Mouse (Mus musculus) thymus, postnatal 10 days (tissue): ENCODE measurements around the gene Vmn1r192.
"Not testable (repeated sequence)": the region's sequence is repeated elsewhere in the genome, so short reads cannot be mapped to it uniquely, and the experiment has no call there.

ENCODE experiments used
- DNase-seq, 2 experiments: peaks; one replicate each; pipeline ENCODE4 v3.0.0; 2021; ENCODE audit warnings: low spot score in 2 of 2

Gene Vmn1r192

DNA sequence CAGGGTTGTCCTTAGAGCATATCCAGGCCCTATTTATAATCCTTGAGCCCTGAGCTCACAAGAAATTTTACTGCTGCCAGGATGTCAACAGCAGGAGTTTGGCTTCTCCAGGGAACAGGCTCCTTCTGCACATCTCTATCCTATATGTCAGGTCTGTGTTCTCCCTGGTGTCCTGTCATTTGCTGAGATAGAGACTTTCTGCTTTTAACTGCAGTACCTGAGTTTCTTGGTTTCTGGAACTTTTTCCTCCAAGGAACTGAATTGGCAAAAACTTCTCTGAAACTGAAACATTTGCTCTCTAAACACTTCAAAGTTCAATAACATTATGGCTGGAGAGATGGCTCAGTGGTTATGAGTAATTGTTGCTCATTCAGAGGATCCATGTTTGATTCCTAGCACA, at the start of gene Vmn1r192:
TSS of gene Vmn1r192 (minus strand) at position 101 of the 400 bp plus-strand sequence.
- DNase-seq, result no peak

DNA sequence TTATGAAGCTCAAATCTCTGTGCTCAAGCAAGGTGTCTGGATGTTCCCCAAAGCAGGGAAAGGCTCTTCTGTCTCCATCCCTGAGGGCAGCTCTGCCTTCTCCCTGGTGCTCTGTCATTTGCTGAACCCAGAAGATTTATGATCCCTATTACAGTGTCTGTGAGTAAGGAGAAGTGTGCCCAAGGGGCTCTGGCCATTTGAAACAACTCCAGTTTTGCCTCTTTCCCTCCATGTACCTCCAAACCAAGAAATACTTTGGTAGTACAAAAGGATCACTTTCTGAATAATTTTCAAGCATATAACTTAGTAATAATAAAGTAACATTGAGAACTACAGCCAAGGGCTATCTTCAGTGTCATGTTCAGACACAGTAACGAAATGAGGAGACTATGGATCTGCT, 32.1 kb upstream of the Vmn1r192 start, which contains the start of gene Vmn1r193:
TSS of gene Vmn1r193 (minus strand) at position 101 of the 400 bp plus-strand sequence.
- not testable (repeated sequence) for DNase-seq

DNA sequence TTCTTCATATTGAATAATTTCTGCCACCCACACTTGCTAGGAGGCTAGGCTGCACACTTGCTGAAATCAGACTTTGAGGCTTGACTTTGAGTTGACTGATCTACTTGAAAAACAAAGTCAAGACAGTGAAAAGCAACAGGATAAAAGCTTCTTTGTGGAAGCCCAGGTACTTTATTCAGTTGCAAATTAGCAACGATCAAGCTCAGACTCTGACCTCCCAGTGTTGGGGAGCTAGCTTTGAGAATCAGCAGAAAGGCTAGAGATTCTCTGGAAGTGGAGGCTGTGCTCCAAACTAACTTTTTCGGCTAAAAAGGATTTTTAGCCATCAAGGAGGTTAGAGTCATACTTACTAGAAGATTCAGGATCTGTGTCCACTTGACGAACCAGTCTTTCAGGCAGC, 1.8 kb upstream of the Vmn1r192 start:
- DNase-seq, result not testable (repeated sequence)

DNA sequence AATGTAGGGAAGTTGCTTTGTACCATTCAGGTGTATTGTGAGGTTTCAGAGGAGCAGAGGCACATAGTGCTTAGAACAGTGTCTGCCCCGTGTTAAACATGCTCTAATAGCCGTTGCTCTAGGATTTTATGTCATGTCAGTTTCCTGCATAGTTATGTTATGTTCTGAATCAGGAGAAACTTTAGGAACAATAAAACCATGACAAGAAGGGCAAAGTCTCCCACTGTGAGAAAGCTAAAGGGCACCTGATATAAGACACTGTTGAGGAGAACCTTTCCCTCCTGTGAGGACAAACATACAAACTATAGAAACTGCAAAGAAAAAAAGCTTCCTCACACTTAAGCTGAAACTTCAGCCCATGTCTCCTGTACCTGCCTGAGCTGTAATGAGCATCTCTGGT, 556 bp downstream of the Vmn1r192 start:
- DNase-seq, result no peak

DNA sequence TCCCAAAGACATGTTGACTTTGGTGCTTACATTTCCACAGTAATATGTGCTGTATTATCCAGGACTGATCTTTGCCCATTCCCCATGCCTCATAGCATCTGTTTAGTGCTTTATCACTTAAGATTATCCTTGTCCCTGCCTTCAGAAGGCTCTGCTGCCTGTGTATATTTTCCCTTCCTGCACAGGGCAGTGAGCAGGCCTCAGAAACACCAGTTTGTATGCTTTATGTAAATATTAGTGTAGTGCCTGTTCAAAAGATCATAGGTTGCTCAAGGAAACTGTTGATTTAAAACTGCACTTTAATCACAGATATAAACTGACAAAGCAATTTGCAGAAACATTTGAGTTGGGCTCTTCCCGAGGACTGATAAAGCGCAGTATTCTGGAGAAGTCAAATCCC, 1.6 kb downstream of the Vmn1r192 start:
- no peak for DNase-seq

DNA sequence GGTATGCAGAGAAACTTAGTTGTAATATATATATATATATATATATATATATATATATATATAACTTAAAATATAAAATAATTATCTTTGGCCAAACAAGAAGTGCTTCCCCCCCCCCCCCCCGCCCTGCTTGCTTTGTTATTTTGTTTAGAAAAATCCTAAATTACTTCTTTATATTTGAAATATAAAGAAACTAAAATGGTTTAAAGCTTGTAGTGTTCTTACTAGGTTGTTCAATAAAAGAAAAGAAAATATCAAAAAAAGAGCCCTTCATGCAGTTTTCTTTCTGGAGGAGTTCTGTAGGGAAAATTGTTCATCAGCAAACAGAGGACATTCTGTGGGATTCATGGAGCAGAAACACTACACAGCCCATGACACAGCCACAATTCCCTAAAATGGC, 7.1 kb downstream of the Vmn1r192 start, which contains the start of gene Vmn1r191:
TSS of gene Vmn1r191 (minus strand) at position 101 of the 400 bp plus-strand sequence.
- no peak for DNase-seq

DNA sequence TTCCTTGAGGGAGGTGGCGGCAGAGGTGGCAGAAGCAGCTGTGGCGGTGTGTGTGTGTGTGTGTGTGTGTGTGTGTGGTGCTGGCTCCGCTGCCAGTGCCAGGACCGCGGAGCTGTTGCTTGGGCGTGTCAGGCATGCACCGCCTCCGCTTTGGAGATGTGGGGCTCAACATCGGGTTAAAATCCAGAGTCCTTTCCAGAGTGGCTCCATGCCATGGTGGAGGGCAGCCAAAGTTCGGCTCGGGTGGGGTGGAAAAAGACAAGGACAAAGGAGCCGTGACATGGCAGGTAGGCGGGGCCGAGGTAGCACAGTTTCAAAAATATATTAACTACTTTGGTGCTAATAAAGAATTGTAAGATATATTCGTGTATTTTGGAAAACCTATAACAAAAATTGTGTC, 22.5 kb downstream of the Vmn1r192 start:
- DNase-seq, result no peak

DNA sequence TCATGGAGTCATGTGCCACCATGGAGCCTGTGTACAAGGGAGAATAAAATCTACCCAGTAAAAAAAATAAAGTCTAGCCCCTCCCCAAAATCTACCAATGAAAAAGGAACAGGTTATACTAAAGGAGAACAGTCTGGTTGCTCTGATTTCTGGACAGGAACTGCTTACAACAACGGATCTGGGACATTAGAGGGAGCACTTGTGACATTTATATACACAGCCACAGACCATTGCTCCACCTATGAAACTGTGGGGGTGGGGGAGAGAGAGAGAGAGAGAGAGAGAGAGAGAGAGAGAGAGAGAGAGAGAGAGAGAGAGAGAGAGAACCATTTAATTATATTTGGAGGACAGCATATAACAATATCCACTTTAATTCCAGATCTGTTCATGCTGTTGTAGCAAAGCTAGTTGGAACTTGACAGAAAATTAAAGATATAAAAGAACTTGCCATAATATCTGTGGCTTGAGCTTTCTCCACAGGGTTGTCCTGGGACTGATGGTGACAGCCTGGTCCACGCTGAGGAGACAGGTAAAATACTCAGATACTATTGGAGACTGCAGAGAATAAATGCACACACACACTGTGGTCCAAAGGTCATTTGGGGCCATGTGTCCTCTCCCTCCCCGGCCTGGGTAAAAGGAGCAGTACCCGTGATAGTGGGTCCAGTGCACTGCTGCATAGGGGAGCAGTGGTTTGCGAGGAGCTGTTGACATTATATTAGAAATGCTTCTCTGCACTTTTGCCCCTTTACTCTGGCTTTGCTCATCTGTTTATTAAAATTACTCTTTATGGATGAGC, 54.2 kb downstream of the Vmn1r192 start:
- DNase-seq, result not testable (repeated sequence)
